Mouse (Mus musculus) heart, adult 2 months (tissue): ENCODE results near the gene Cr1l.

ENCODE experiments used
- CTCF ChIP-seq: fragments of 200-600 bp; IDR thresholded peaks from 2 replicates; pipeline ENCODE4 v1.8.1; 2022; ENCODE audit warnings: antibody characterized with exemption, mild to moderate bottlenecking, moderate library complexity
- POLR2A ChIP-seq: fragments of 200-500 bp; IDR thresholded peaks from 2 replicates; pipeline ENCODE4 v1.6.1; 2011; ENCODE audit warnings: mild to moderate bottlenecking, low read depth, low read length, control low read depth; ENCODE audit not compliant: insufficient read depth

DNA sequence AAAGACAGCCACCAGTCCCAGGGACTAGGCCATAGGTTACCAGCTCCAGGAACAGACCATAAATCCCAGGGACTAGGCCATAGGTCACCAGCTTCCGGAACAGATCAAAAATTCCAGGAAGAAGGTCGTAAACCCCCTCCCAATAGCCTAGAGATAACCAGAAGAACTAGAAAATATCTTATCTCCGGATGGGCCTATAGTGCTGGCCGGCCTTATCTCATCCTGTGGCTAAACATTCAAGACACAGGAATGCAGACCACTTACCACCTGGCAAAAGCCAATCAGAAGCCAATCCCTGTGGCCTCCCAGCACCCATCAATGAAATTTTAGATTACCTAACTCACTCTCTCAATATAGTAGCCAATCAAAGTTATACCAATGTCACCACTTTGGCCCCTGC lies 30.7 kb downstream of the Cr1l start:
- TF ChIP-seq CTCF (no peak), POLR2A (no peak)
